Mouse (Mus musculus): ENCODE data around the gene Esyt1.
"Not testable (repeated sequence)": the region's sequence is repeated elsewhere in the genome, so short reads cannot be mapped to it uniquely, and the experiment has no call there.

Esyt1 gene

DNA sequence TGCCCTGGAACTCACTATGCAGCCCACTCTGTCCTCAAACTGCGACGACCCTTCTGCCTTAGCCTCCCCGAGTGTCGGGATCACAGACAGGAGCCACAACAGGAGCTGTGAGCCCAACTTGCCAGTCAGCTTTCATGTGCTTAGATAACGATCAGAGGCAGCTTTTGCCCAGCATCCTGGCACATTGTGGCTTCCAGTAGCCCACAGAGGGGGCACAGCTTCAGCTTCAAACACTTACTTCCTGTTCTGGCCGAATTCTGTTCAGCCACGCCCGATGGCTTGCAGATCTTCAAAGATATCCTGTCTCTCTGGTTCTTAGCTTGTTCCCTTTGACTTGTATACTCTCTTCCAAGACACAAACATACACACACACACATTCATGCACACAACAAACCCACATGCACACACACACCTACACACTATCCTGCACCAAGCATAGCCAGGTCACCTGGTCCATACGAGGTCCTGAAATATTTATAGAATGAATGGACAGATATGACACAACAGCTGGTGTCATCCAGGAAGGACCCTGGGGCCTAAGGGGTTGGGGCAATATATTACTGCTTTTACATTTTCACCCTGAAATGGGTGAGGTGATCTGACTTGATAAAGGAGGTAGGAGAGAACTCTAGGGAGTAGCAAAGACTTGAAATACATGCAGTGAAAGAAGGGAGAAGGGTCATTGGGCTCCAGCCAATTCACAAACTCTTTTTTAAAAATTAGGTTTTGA lies 20.9 kb downstream of the Esyt1 start:
- no peak for DNase-seq (ENCODE audit: low spot score)

DNA sequence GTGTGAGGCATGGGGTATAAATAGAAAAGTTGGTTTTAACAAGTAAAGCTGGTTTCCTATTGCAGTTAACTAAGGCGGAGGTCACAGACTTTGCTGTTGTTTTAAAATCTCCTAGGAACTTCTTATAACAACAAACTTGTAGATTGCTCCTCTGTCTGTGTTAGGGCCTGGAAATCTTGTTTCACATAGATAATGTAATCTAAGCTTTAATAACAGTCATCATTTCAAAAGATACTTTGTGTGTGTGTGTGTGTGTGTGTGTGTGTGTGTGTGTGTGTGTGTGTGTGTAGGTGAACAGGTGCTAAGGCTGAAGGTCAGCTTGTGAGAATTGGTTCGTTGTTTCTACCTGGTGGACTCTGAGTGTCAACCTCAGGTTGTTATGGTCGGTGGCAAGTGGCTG lies 21.7 kb downstream of the Esyt1 start:
- no peak for DNase-seq (ENCODE audit: low spot score)

DNA sequence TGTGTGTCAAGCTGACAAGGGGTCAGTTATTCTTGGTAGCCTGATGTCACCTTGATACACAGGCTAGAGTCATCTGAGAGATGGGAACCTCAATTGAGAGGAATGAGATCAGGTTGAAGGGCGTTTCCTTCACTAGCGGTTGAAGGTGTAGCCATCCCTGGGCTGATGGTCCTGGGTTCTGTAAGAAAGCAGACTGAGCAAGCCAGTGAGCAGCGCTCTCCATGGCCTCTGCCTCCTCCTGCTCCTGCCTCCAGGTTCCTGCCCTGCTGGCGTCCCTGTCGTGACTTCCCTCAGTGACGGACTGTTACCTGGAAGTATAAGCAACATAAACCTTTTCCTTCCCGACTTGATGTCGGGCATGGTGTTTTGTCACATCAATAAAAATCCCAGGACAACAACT lies 22.1 kb downstream of the Esyt1 start:
- DNase-seq (ENCODE audit: low spot score) = no peak

DNA sequence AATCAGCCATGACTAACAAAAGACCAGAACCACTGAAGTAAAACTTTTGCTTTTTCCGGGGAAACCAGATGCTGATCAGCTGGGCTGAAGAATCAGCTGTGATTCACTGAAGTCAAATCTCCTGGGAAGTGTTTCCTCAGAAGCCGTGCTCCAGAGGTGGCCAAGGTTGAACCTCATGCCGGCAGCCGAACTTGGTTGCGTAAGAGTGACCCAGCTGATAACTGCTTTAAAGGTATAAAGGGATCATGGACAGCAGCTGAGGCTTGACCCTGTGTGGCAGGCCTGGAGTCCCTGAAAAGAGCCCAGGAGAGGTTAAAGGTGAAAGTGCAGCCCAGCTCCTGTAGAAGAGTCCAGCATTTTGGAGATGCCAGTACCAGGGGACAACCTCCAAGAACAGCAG lies 23.3 kb downstream of the Esyt1 start:
- no peak for DNase-seq (ENCODE audit: low spot score)

DNA sequence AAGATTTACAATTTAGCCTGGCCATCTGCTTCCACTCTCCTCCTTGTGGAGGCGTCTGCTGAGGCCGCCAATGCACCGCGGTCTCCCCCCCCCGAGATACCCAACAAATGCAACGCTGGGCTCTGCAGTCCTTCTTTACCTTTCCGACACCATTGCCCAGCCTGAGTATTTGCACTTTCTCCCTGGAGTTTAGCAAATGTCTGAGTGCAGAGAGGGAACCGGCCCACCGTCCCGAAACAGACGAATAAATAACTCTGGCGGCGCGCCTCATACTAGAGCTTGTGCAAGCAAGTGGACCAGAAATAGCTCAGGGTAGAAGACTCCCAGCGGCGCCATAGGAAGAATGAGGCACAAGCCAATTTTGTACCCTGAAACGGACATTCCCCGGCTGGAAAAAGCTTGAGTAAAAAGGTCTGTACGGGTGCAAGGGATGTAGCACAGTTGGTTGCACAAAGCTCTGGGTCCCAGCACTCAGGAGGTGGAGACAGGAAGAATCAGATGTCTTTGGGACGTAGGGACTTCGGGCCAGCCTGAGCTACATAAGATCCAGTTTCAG lies 26.5 kb downstream of the Esyt1 start:
- DNase-seq (ENCODE audit: low spot score) = peak; percentile 37

DNA sequence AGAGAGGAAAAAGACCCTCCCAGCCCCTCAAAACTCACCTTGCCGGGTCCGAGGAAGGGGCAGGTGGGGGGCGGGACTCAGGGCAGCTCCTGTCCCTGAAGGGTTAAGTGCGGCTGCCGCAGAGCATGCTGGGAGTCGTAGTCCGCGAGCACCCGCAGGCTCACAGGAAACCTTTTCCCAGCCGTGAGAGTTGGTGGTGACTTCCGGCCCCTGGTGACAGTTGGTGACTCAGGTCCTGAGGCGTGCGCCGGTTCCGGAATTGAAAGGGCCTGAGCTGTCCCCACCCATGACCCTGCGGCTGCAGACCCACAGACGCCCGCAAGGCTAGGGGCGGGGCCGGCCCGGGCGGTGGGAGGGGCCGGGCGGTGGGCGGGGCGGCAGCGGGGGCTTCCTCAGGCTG lies 27.1 kb downstream of the Esyt1 start, which contains the start of gene Myl6b:
TSS of gene Myl6b (minus strand) at position 96 of the 400 bp plus-strand sequence.
- DNase-seq (ENCODE audit: low spot score) = peak; percentile 89

DNA sequence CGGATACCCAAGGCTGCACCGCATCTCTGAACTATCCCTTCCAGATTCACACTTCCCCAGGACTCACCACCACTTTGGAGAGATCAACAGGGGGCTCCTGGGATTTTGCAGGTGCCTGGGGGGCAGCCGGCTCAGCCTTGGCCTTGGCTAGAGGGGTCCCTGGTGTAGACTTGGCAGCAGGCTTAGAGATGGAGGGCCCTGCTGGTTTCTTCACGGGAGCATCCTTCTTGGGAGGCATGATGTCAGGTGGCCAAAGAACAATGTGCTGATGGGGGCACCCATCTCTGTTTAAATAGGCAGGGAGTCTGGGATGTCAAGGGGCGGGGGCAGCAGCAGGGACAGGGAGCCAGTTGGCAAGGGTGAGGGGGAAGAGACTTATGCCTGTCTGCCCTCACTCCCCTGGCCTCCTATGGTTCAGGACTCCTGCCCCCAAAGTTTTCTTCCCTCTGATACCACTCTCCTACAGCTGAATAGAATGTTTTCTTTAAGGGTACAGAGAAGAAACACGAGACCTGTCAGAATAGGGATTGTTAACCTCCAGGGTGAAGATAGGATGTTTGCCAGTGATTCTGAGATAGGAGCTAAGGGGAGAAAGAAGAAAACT lies 28.4 kb downstream of the Esyt1 start:
- DNase-seq (ENCODE audit: low spot score) = no peak

DNA sequence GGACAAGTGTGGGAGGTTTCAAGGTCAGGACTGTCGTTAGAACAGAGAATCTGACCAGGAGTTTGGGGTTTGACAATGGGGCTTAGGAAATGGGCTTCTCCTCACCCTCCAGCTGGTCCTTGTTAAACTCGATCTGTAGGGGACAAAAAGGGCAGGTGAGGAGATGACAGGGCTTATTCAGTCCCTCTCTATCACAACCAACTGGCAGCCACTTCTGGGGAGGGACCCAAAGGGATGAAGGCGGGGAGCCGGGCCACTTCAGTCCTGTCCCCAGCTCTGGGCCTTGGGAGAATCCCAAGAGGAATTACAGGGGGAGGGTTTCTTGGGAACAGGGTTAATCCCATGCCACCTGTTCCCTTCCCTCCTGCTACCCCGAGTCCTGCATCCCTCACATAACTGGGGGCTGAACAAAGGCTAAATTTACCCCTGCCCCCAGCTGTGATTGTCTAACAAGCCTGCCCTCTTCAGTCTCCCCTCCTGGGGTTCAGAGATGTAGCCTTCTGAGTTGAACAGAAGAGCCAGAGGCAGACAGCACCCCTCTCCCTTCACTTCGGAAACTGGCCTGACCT lies 29.1 kb downstream of the Esyt1 start:
- no peak for DNase-seq (ENCODE audit: low spot score)

DNA sequence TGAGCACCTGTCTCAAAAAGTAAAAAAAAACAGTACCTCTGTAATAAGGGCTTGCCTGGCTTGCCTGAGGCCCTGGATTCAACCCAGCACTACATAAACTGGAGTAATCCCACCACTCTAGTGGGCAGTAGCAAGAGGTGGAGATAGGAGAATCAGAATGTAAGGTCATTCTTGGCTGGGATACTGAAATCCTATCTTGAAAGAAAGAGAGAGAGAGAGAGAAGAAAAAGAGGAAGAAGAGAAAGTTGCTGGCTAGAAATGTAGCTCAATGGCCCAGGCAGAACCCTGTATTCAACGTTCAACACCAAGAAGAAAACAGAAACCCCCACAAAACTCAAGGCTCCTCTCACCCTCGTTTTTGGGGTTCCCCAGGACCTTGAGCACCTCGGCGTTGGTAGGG lies 29.8 kb downstream of the Esyt1 start:
- no peak for DNase-seq (ENCODE audit: low spot score)

DNA sequence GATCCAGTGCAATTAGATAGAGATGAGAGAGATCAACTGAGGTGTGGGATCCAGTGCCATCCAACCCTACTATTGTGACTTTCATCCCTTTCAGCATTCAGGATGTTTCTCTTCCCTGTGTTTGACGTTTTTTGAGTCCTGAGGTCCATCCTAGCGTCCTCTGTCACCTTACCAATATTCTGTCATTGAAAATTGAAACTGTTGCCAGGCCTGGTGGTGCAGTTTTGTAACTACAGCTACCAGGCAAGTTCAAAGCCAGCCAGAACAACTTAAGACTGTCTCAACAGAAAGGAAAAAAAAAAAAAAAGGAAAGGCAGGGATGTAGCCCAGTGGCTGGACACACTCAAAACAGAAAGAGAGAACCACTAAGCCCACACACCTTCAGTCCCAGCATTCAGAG lies 30.4 kb downstream of the Esyt1 start:
- DNase-seq (ENCODE audit: low spot score) = no peak

DNA sequence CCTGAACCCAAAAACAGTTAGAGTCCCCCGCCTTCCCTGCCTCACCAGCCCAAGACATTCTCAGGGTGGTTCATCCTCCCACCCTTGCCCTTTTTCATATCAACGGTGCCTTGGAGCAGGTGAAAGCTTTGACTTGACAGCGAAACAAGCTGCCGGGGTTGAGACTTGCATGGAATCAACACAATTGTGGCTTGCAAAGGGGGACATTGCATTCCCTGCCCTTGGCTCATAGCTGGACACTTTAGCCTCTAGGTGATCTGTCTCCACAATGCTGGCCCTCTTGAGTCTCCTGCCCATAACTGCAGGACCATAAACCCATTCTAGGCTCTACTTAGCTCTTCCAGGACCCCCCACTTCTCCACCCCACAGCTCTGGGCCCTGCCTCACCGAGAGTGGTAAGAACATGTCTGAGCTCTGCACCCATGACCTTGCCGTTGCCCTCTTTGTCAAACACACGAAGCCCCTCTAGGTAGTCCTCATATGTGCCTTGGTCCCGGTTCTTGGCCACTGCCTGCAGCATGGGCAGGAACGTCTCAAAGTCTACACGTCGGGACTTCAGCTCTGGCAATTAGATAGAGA lies 30.9 kb downstream of the Esyt1 start:
- DNase-seq (ENCODE audit: low spot score) = no peak

DNA sequence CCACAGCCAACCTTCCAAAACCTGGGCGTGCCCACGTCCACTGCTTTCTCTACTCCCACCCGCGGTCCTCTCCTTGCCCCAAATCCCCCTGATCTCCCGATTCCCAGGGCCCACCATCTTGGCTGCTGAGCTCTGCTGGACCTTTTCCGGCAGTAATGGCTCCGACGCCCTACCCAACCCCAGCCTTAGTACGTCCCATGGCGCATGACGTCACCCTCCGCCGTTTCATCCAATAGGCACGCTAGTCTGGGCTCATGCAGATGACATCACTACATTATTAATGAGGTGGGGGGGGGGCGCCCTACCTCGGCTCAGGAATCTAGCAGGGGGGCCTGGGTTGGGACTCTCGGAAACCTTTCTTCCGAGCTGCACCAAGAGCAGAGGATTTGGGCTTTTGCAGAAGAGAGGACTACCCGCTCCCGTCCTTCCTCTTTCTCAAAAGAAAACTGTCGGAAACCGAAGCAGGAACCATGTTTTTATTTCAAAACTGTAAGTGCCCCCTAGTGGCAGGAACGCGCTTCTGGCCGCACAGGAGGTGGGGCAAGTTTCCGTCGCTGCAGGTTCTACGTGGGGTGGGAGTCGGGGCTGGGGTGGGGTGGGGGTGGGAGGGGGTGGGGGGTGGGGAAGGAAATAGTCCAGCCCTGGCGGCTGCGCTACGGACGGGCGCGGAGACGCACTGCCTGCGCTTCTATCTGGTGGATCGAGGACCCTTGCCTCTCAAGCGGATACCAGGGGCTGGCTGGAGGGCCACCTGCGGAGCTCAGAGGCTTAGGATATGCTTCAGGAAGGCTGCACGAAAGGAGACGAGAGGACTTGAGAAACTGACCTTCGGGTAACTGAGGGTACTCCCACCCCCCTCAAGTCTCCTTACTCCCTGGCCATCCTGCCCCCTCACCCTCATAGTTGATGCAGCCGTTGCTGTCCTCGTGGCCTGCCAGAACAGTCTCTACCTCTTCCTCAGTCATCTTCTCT lies 31.7 kb downstream of the Esyt1 start, which contains the start of gene Myl6:
TSS of gene Myl6 (minus strand) at position 451 of the 972 bp plus-strand sequence.
- DNase-seq (ENCODE audit: low spot score) = peak; percentile 92

DNA sequence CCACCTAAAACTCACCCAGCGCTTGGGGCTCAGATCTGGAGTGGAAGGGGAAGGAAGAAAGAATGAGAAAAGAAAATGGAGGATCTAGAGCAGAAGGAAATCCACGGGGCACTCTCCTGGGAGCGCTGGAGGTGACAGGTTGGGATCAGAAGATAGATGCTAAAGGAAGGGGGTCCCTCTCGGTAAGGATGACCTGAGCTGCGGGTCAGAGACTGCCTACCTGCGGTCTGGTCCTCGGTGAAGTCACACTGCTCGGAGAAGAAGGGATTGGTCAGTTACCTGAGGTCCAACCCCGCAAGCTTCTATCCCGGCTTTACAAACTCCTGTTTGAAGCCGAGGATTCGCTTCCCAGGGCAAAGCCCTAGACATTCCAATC lies 32.4 kb downstream of the Esyt1 start:
- DNase-seq (ENCODE audit: low spot score) = no peak

DNA sequence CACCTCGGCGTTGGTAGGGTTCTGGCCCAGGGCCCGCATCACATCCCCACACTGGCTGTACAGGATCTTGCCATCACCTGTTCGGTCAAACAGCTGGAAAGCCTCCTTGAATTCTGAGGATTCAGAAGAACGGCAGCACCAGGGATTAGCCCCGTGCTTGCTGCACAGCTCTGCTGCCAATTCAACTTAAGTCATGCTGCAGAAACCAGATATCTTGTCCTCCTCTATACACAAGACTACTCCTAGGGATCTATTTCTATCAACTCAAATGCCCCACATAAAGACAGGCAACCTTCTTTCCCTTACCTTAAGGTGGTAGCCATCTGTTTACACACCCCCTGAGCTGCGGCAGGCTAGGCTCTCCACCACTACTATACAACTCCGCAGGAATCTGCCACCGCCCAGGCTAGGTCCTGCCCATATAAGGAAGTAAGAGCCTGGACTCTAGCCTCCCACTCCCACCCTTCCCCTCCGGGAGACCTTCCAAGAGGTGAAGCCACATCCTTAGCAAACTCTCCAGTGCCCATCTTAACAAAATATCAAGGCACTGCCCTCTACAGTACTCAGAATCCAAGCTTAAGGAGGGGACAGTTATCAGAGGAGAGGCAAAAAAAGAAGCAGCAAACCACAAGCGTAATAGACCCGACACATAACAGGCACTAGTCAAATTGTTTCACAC lies 32.9 kb downstream of the Esyt1 start:
- peak; percentile 40 for DNase-seq (ENCODE audit: low spot score)

DNA sequence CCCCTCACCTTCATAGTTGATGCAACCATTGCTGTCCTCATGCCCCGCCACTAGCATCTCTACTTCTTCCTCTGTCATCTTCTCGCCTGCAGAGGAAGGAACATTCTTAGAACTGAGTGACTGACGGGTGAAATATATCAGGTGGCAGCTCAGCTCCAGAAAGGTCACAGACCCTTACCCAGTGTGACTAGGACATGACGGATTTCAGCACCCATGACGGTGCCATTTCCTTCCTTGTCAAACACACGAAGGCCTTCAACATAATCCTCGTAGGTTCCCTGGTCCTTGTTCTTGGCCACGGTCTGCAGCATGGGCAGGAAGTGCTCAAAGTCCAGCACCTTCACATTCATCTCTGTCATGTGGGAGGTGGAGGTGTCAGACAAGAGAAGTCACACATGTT lies 33.6 kb downstream of the Esyt1 start:
- not testable (repeated sequence) for DNase-seq (ENCODE audit: low spot score)

DNA sequence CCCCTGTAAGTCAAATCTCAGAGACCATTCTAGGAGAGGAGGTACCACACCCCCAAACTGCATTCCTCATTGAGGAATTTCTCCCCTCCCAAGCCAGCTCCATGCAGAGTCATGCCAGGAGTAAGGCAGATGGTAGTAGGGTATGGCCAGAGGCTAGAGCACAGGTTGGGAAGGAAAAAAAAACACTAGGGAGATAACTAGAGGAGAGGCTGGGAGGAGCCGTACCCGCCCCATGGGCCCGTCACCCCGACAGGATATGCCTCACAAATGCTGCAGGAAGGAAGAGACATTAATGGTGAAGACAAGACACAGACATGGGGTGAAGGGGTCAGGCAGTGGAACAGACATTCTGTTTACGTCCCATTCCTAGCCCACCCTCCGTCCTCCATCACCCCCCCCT lies 34.2 kb downstream of the Esyt1 start:
- DNase-seq (ENCODE audit: low spot score) = no peak

DNA sequence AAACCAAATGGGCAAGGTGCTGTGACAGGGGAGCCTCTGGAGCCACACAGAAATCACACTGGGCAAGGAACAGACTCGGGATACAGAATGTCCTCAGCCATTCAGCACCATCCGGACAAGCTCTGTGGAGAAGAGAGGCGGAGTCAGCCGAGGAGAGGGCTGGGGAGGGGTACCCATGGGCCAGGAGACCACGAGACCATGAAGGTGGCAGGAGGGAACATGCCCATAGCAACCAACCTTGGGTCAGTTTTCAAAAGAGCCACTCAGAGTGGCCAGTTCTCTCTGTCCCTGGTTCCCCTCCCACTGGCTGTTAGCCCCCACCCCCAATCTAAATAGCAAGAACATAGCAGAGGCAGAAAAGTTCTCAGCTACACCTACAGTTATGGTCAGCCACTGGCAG lies 34.8 kb downstream of the Esyt1 start:
- DNase-seq (ENCODE audit: low spot score) = no peak

DNA sequence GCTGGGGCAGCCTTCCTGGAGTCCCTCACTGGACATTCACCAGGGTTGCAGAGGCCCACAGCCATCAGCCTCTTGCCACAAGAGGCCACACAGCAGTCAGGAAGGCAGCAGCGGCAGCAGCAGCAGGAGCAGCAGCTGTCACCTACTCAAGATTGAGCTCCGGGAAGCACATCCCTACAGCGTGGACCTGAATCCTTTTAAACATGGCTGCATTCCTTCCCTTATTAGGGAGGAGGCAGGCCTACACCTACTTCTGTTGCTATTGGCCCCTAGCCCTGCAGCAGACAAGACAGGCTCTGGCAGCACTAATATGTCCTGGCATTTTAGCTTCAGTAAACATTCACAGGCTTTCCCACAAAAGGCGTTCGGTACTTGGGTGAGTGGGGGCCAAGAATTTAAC lies 35.4 kb downstream of the Esyt1 start:
- DNase-seq (ENCODE audit: low spot score) = no peak

DNA sequence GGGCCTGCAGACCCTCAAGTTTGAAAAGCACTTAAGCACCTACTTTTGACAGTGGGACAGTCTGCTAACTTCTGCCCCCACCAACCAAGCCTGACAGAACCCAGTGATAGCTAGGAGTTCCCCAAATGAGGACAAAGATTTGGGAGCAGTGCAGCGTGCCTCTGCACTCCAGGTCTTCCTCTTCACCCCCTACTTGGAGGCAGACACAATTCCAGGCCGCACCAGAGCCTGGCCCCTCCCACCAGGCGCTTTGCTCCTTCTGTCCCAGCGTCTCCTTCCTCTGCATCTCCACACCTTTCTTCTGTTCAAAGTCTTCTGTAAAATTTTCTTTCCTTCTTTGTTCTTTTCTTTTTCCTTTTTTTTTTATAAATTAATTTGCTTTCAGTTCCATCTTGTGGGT lies 35.9 kb downstream of the Esyt1 start:
- no peak for DNase-seq (ENCODE audit: low spot score)

DNA sequence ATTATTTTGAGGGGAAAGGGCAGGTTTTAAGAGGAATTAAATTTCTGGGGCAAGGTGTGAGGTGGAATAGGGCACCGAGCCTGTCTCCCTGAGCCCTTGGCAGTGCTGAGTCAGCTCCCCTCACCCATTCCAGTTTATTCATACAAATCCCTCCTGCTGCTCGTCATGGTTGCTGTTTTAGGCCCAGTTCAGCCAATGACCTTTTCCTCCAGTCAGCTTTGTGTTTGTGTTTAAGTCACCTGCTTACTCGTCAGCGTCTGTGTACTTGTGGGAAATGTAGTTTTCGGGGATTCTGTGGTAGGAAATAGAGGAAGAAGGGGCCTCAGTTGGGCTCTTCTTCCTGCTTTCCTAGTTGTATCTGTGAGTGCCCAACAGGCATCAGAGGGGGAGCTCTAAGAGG lies 36.3 kb downstream of the Esyt1 start:
- DNase-seq (ENCODE audit: low spot score) = no peak

DNA sequence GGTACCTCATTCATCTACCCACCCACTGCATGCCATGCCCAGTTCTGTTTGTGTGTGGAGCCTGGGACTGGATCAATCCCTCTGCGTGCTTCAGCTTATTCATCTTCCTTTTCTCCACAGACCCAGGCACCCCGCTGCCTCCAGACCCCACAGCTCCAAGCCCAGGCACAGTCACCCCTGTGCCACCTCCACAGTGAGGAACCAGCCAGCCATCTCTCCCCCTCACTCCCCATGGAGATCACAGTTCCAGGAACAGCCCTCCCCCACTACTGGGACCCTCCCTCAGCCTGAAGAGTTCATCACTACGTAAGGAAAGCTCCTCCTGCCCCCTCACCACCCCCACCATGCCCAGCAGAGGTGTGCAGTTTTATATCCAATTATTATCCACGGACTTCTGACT lies 36.9 kb downstream of the Esyt1 start:
- no peak for DNase-seq (ENCODE audit: low spot score)
